Mouse (Mus musculus): ENCODE measurements around the gene Clec10a.
"Not testable (repeated sequence)": the region's sequence is repeated elsewhere in the genome, so short reads cannot be mapped to it uniquely, and the experiment has no call there.

Clec10a gene

DNA sequence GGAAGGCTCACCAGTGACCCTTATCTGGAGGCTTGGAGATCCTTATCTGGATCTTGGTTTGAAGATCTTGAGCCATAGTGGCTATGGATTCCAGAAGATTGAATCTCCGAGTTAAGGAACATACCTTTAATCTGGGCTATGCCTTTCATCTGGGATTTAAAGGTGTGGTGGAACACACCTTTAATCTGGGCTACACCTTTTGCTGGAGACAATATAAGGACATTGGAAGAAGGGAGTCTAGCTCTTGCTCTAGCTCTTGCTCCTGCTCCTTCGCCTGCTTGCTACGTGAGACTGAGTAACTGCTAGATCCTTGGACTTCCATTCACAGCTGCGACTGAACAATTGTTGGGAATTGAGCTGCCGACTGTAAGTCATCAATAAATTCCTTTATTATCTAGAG lies at the start of gene Clec10a:
TSS of gene Clec10a (plus strand) at position 301 of the 400 bp plus-strand sequence.
- in situ Hi-C loops (cut with MboI; ENCODE audit: low pct_unique_long_range_greater_than_20kb in 1 of 2, low sequenced_read_pairs in 2 of 2, unreplicated experiment in 1 of 2) = not testable (repeated sequence)

- in situ Hi-C loops (cut with MboI; ENCODE audit: low pct_unique_long_range_greater_than_20kb in 1 of 2, low sequenced_read_pairs in 2 of 2, unreplicated experiment in 1 of 2) = loop anchor here in 1 of 2 experiments (5.0 kb wide), 1 partner anchor 55 kb away; the partner anchor contains the start of gene Asgr1
These were observed 48.9 kb upstream of the Clec10a start for GRCm38 (mm10) chr11:70107085-70107484.

- in situ Hi-C loops (cut with MboI; ENCODE audit: low pct_unique_long_range_greater_than_20kb in 1 of 2, low sequenced_read_pairs in 2 of 2, unreplicated experiment in 1 of 2) = no loop called here
These were observed 45.9 kb upstream of the Clec10a start for GRCm38 (mm10) chr11:70110146-70110545.

DNA sequence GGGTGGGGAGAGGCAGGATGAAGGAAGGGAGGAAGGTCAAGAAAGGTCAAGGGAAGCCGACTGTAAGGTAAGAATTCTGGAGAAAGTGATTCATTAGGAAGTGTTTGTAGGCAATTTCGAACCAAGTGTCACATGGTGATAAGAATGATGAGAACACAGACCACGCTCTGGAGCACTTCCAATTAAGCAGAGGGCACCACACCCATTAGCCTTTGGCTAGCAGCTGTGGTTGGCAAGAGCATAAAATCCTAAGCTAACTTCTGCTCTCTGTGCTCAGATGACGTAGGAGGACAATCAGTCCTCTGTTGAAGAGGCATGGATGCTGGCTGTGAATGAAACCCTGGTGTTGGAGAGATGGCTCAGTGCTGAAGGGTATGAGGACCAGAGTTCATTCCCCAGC lies 41.4 kb upstream of the Clec10a start:
- in situ Hi-C loops (cut with MboI; ENCODE audit: low pct_unique_long_range_greater_than_20kb in 1 of 2, low sequenced_read_pairs in 2 of 2, unreplicated experiment in 1 of 2) = no loop called here

GRCm38 (mm10) chr11:70115901-70116300 lies 40.1 kb upstream of the Clec10a start:
- in situ Hi-C loops (cut with MboI; ENCODE audit: low pct_unique_long_range_greater_than_20kb in 1 of 2, low sequenced_read_pairs in 2 of 2, unreplicated experiment in 1 of 2) = no loop called here

GRCm38 (mm10) chr11:70129926-70130379 lies 26.0 kb upstream of the Clec10a start, which contains the start of gene Mgl2:
Gene Mgl2 (plus strand): TSS chr11:70130329.
- in situ Hi-C loops (cut with MboI; ENCODE audit: low pct_unique_long_range_greater_than_20kb in 1 of 2, low sequenced_read_pairs in 2 of 2, unreplicated experiment in 1 of 2) = no loop called here

DNA sequence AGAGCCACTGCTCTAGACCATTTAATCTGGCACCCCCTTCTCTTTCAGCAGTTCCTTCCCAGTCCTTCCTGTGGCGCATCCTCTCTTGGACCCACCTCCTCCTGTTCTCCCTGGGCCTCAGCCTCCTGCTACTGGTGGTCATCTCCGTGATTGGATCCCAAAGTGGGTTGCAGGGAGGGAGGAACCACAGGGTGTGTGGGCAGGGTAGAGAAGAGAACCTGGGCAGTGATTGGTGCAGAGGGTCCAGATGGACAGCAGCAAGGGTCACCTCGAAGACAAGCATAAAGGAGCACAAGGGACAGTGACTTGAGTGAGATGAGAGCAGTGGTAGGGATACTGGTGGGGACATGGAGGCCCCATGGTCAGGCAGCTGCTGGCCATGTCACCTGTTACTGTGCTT lies 21.0 kb upstream of the Clec10a start:
- in situ Hi-C loops (cut with MboI; ENCODE audit: low pct_unique_long_range_greater_than_20kb in 1 of 2, low sequenced_read_pairs in 2 of 2, unreplicated experiment in 1 of 2) = not testable (repeated sequence)

DNA sequence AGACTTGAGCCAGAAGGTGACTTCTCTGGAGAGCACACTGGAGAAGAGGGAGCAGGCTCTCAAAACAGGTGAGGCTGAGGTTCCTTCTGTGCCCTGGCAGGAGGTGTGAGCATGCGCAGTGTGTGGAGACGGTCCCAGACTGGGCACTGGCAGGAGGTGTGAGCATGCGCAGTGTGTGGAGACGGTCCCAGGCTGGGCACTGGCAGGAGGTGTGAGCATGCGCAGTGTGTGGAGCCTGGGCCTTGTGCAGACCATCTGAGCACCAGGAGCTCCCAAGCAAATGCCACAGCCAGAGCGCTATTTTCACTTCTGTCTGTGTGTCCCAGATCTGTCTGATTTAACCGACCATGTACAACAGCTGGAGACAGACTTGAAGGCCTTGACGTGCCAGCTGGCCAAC lies 20.1 kb upstream of the Clec10a start:
- in situ Hi-C loops (cut with MboI; ENCODE audit: low pct_unique_long_range_greater_than_20kb in 1 of 2, low sequenced_read_pairs in 2 of 2, unreplicated experiment in 1 of 2) = not testable (repeated sequence)

- in situ Hi-C loops (cut with MboI; ENCODE audit: low pct_unique_long_range_greater_than_20kb in 1 of 2, low sequenced_read_pairs in 2 of 2, unreplicated experiment in 1 of 2) = no loop called here
These were observed 16.8 kb upstream of the Clec10a start for GRCm38 (mm10) chr11:70139171-70139570.

DNA sequence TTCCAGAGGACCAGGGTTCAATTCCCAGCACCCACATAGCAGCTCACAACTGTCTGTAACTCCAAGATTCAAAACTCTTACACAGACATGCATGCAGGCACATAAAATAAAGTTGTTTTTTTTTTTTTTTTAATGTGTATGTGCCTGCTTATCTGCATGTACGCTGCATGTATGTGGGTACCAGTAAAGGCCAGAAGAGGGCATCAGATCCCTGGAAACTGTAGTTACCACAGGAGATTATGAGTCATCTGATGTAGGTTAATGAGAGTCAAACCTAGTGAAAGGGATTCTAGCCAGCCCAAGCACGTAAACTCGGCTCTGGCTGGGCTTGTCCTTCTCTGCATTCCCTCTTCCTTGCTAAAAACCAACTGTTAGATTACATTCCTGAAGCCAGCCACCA lies 4.9 kb upstream of the Clec10a start:
- in situ Hi-C loops (cut with MboI; ENCODE audit: low pct_unique_long_range_greater_than_20kb in 1 of 2, low sequenced_read_pairs in 2 of 2, unreplicated experiment in 1 of 2) = no loop called here

DNA sequence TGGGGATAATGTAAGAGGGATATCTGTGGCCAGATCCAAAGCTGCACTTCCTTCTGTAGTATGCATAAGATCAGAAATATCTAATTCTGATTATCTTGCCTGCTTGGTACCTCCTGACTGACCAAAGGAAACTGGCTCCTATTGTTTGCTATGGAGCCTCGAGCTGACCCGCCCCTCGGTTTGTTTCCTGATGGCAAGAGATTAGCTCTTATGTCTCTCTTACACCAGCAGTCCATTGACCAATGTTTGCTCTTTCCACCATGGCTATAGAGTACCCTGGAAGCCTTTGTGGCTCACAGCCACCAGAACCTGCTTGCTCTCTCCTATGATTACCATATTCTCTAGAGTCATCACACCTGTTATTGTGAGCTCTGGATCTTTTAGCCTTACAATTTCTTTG lies 6.3 kb downstream of the Clec10a start:
- in situ Hi-C loops (cut with MboI; ENCODE audit: low pct_unique_long_range_greater_than_20kb in 1 of 2, low sequenced_read_pairs in 2 of 2, unreplicated experiment in 1 of 2) = no loop called here

DNA sequence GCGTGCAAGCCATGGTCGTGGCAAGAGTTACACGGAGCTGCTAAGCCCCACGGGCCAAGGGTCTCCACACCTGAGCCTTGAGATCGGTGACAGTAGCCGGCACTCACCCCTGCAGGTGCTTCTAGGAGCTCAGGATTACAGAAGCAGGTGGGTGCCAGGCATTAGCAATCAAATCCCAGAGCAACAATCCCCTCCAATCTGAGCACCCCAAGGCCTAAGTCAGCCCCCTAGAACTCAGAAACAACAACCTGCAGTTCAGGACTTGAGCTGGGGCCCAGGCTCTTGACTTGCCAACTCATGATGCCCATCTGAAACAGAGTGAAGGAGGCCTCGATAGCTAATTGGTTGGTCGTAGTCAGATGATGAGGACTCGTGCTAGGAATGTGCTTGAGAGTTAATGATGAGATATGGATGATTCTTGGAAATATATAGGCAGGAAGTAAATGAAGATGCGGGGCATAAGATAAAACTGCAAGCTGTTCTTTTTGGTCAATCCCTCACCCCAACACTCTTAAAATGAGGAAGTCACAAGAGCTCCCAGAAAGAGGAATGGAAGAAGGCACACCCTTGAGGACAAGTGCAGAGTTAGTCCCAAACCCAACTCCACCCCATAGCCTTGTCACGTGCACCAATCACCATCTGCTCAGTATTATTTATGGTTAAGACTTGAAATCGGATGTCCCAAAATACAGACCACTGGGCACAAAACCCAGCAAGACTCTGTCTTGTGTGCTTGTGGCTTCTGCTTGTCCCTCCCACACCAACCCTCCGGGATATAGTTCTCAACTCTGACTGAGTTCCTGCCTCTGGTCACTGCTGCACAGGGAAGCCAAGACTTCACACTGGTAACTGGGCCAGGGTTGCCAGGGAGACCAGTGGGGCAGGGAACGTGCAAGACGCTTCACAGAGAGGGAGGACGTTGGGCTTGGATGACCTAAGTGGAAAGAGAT lies 10.2 kb downstream of the Clec10a start:
- in situ Hi-C loops (cut with MboI; ENCODE audit: low pct_unique_long_range_greater_than_20kb in 1 of 2, low sequenced_read_pairs in 2 of 2, unreplicated experiment in 1 of 2) = no loop called here

- in situ Hi-C loops (cut with MboI; ENCODE audit: low pct_unique_long_range_greater_than_20kb in 1 of 2, low sequenced_read_pairs in 2 of 2, unreplicated experiment in 1 of 2) = no loop called here
These were observed 12.1 kb downstream of the Clec10a start for GRCm38 (mm10) chr11:70168136-70168535.

- in situ Hi-C loops (cut with MboI; ENCODE audit: low pct_unique_long_range_greater_than_20kb in 1 of 2, low sequenced_read_pairs in 2 of 2, unreplicated experiment in 1 of 2) = not testable (repeated sequence)
These were observed 13.5 kb downstream of the Clec10a start for GRCm38 (mm10) chr11:70169471-70169870.

DNA sequence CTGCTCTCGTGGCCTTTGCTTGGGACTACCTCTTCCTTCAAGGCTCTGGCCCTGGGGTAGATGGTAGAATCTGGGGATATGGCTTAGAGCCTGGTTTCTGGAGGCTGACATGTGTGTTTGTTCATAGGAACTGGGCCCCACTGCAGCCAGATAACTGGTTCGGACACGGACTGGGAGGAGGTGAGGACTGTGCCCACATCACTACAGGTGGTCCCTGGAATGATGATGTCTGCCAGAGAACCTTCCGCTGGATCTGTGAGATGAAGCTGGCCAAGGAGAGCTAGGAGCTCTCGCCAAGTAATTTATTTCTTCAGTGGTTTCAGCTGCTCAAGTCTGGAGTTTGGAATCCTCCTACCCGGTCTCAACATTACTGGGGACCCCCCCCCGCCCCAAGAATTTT lies 14.3 kb downstream of the Clec10a start:
- in situ Hi-C loops (cut with MboI; ENCODE audit: low pct_unique_long_range_greater_than_20kb in 1 of 2, low sequenced_read_pairs in 2 of 2, unreplicated experiment in 1 of 2) = loop anchor here (10.0 kb wide), 1 partner anchor 115 kb away; the partner anchor contains the start of gene Asgr1 (in 2 of the 2)

GRCm38 (mm10) chr11:70171181-70171580 lies 15.2 kb downstream of the Clec10a start:
- in situ Hi-C loops (cut with MboI; ENCODE audit: low pct_unique_long_range_greater_than_20kb in 1 of 2, low sequenced_read_pairs in 2 of 2, unreplicated experiment in 1 of 2) = loop anchor here (10.0 kb wide), 1 partner anchor 116 kb away; the partner anchor contains the start of gene Asgr1 (in 2 of the 2)

DNA sequence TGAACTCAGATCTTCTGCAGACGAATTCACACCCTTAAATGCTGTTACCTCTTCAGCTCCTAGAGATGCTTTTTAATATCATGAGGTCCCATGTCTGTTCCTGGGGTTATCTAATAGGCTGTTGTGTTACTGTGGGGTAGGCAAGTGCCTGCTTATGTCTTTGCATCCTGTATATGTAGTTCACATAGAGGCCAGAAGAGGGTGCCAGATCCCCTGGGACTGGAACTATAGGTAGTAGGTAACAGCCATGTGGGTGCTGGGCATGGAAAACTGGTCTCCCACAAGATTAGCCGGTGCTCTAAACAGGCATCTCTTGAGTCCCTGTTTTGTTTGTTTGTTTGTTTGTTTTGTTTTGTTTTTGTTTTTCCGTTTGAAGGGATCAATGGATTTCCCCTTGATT lies 15.8 kb downstream of the Clec10a start:
- in situ Hi-C loops (cut with MboI; ENCODE audit: low pct_unique_long_range_greater_than_20kb in 1 of 2, low sequenced_read_pairs in 2 of 2, unreplicated experiment in 1 of 2) = loop anchor here (10.0 kb wide), 1 partner anchor 117 kb away; the partner anchor contains the start of gene Asgr1 (in 2 of the 2)

GRCm38 (mm10) chr11:70172298-70172697 lies 16.3 kb downstream of the Clec10a start:
- in situ Hi-C loops (cut with MboI; ENCODE audit: low pct_unique_long_range_greater_than_20kb in 1 of 2, low sequenced_read_pairs in 2 of 2, unreplicated experiment in 1 of 2) = loop anchor here (10.0 kb wide), 1 partner anchor 117 kb away; the partner anchor contains the start of gene Asgr1 (in 2 of the 2)

DNA sequence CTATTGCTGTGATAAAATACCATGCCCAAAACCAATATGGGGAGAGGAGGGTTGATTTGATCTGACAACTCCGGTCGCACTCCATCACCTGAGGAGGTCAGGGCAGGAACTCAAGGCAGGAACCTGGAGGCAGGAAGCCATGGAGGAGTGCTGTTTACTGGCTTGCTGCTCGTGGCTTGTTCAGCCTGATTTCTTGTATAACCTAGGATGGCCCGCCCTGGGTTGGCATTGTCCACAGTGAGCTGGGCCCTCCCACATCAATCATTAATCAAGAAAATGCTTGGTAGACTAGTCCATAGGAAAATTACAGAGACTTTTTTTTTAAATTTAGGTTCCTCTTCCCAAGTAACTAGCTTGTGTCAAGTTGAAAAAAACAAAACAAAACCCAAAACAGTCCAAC lies 18.5 kb downstream of the Clec10a start:
- in situ Hi-C loops (cut with MboI; ENCODE audit: low pct_unique_long_range_greater_than_20kb in 1 of 2, low sequenced_read_pairs in 2 of 2, unreplicated experiment in 1 of 2) = loop anchor here (10.0 kb wide), 1 partner anchor 120 kb away; the partner anchor contains the start of gene Asgr1 (in 2 of the 2)
